Comparison of ENCODE assay signal across 10 mouse cellular contexts in genomic region chr19:37172096-37172495, GRCm38 (mm10). TPM values are rescaled to one million over a fixed set of nuclear protein-coding genes. Genes with fewer than 3 reads are reported as not detected.
A peak's percentile ranks its signal among the peaks of the same experiment; 100 is the strongest.
DNase-seq lines count a peak whose midpoint lies in the region; ATAC-seq and TF ChIP-seq lines count a peak whose summit lies in the region.
"Had no signal": no experiment of that assay in that cellular context is flagged by ENCODE, and none has a peak within 500 bp of the region (broad histone marks: within the 10 kb centered on the region; RNA-seq: fewer than 3 reads in every experiment).

No protein-coding gene starts in this region.

- TF ChIP-seq CTCF in kidney, adult 2 months (conservative IDR thresholded peaks at IDR 0.05; ENCODE audit: insufficient read depth, insufficient read length, low read depth, low read length), result no peak
- no peak for TF ChIP-seq CTCF in forebrain, postnatal 0 days (IDR thresholded peaks at IDR 0.05; ENCODE audit: low read depth)

- DNase-seq in forebrain, embryonic 11.5 days (ENCODE audit: low spot score), result no peak
- no peak for DNase-seq in kidney, adult 2 months
- DNase-seq in kidney, postnatal 4 days, result no peak
- no peak for DNase-seq in forebrain, postnatal 0 days
- DNase-seq in ovary, postnatal 10 days (ENCODE audit: low spot score), result no peak
- DNase-seq in right cerebral cortex, postnatal 10 days (ENCODE audit: low spot score in 2 of 2), result no peak
- DNase-seq: lung, adult 2 months; thymus, postnatal 25 days had no signal

- peaks cover 35% of the 10 kb centered on the region for H3K4me1 ChIP-seq in forebrain, embryonic 13.5 days
- peaks cover 5% of the 10 kb centered on the region; the same call in 1 of the 2 replicates for H3K4me1 ChIP-seq in forebrain, embryonic 11.5 days (replicated peaks; ENCODE audit: control insufficient read depth, insufficient read depth, low read length)
- peaks cover 3% of the 10 kb centered on the region; the same call in 1 of the 2 replicates for H3K4me1 ChIP-seq in kidney, adult 2 months (ENCODE audit: control insufficient read depth, insufficient read depth, low read length)
- H3K4me1 ChIP-seq in forebrain, postnatal 0 days (ENCODE audit: insufficient read depth), result peaks cover 17% of the 10 kb centered on the region
- peaks cover 37% of the 10 kb centered on the region for H3K4me1 ChIP-seq in midbrain, embryonic 16.5 days (ENCODE audit: control insufficient read depth, insufficient read depth, low read length)

- no peaks in the 10 kb centered on the region for H3K36me3 ChIP-seq in forebrain, embryonic 13.5 days (ENCODE audit: poor library complexity, severe bottlenecking)
- no peaks in the 10 kb centered on the region for H3K36me3 ChIP-seq in forebrain, embryonic 11.5 days (ENCODE audit: control insufficient read depth, insufficient read depth, low read length)
- H3K36me3 ChIP-seq in kidney, adult 2 months (ENCODE audit: control insufficient read depth, insufficient read depth, low read length), result peaks cover 2% of the 10 kb centered on the region
- H3K36me3 ChIP-seq in forebrain, postnatal 0 days (ENCODE audit: insufficient read depth), result peaks cover 3% of the 10 kb centered on the region; the same call in 1 of the 2 replicates
- H3K36me3 ChIP-seq in midbrain, embryonic 16.5 days (ENCODE audit: control insufficient read depth, insufficient read depth, low read length), result peaks cover 3% of the 10 kb centered on the region; the same call in 1 of the 2 replicates

- ATAC-seq in forebrain, embryonic 13.5 days, result no peak
- ATAC-seq in forebrain, embryonic 11.5 days (replicated peaks; ENCODE audit: low FRiP score), result no peak
- no peak for ATAC-seq in forebrain, postnatal 0 days
- ATAC-seq in midbrain, embryonic 16.5 days, result no peak

- H3K27me3 ChIP-seq in forebrain, embryonic 13.5 days, result peaks cover 29% of the 10 kb centered on the region
- H3K27me3 ChIP-seq in forebrain, embryonic 11.5 days (ENCODE audit: control insufficient read depth, insufficient read depth, low read length), result peaks cover 11% of the 10 kb centered on the region
- no peaks in the 10 kb centered on the region for H3K27me3 ChIP-seq in kidney, adult 2 months (replicated peaks; ENCODE audit: control insufficient read depth, insufficient read depth, low read length)
- no peaks in the 10 kb centered on the region for H3K27me3 ChIP-seq in forebrain, postnatal 0 days (ENCODE audit: insufficient read depth, low read length)
- H3K27me3 ChIP-seq in midbrain, embryonic 16.5 days (ENCODE audit: control insufficient read depth, insufficient read depth, low read depth, low read length), result no peaks in the 10 kb centered on the region

- WGBS in forebrain, embryonic 13.5 days, result 50% methylated on average over 1 of the region's 1 CpGs
- WGBS in forebrain, embryonic 11.5 days, result 45% methylated on average over 1 of the region's 1 CpGs
- 55% methylated on average over 1 of the region's 1 CpGs for WGBS in kidney, adult 2 months
- 50% methylated on average over 1 of the region's 1 CpGs for WGBS in forebrain, postnatal 0 days
- WGBS in midbrain, embryonic 16.5 days, result 52% methylated on average over 1 of the region's 1 CpGs

- 0 out of 2 replicates have a peak overlapping the region, but pooled peaks have one; percentile 5 for H3K9ac ChIP-seq in forebrain, embryonic 13.5 days
- no peak overlapping the region for H3K9ac ChIP-seq in forebrain, embryonic 11.5 days (ENCODE audit: low read length)
- H3K9ac ChIP-seq in forebrain, postnatal 0 days, result peak overlapping the region; percentile 79; the same call in 1 of the 2 replicates
- H3K9ac ChIP-seq in midbrain, embryonic 16.5 days (ENCODE audit: low read depth, low read length), result no peak overlapping the region

- H3K9me3 ChIP-seq in forebrain, embryonic 13.5 days (replicated peaks), result no peaks in the 10 kb centered on the region
- H3K9me3 ChIP-seq in forebrain, embryonic 11.5 days (ENCODE audit: control insufficient read depth, low read length), result no peaks in the 10 kb centered on the region
- H3K9me3 ChIP-seq in forebrain, postnatal 0 days (ENCODE audit: low read length), result no peaks in the 10 kb centered on the region
- H3K9me3 ChIP-seq in midbrain, embryonic 16.5 days (replicated peaks; ENCODE audit: control insufficient read depth, low read length, poor library complexity, severe bottlenecking), result no peaks in the 10 kb centered on the region

- H3K27ac ChIP-seq in forebrain, embryonic 13.5 days, result no peak overlapping the region
- H3K27ac ChIP-seq in forebrain, embryonic 11.5 days (ENCODE audit: low read depth, low read length), result no peak overlapping the region
- H3K27ac ChIP-seq in kidney, adult 2 months (ENCODE audit: insufficient read depth, low read depth, low read length), result peak overlapping the region; percentile 100
- no peak overlapping the region for H3K27ac ChIP-seq in forebrain, postnatal 0 days (ENCODE audit: low read depth, low read length)
- no peak overlapping the region for H3K27ac ChIP-seq in midbrain, embryonic 16.5 days (ENCODE audit: low read length)

- H3K4me2 ChIP-seq in forebrain, embryonic 13.5 days, result peak overlapping the region; percentile 100
- no peak overlapping the region for H3K4me2 ChIP-seq in forebrain, embryonic 11.5 days (ENCODE audit: low read depth, low read length, severe bottlenecking)
- peak overlapping the region; percentile 95 for H3K4me2 ChIP-seq in forebrain, postnatal 0 days (ENCODE audit: low read depth)
- peak overlapping the region; percentile 81 for H3K4me2 ChIP-seq in midbrain, embryonic 16.5 days (ENCODE audit: low read length)

- no peak for TF ChIP-seq POLR2A in kidney, adult 2 months (IDR thresholded peaks at IDR 0.05; ENCODE audit: low read depth, low read length)

- peak overlapping the region; percentile 72; the same call in 1 of the 2 replicates for H3K4me3 ChIP-seq in forebrain, embryonic 13.5 days
- H3K4me3 ChIP-seq in forebrain, embryonic 11.5 days (ENCODE audit: low read depth, low read length), result no peak overlapping the region
- peak overlapping the region; percentile 47 for H3K4me3 ChIP-seq in kidney, adult 2 months (ENCODE audit: insufficient read depth, low read depth, low read length)
- peak overlapping the region; percentile 77 for H3K4me3 ChIP-seq in forebrain, postnatal 0 days (ENCODE audit: low read depth, low read length)
- peak overlapping the region; percentile 86 for H3K4me3 ChIP-seq in midbrain, embryonic 16.5 days (ENCODE audit: low read depth, low read length)

RNA-seq across cellular contexts. Expression of gene March5, which starts 35.2 kb away (rescaled TPM):
- 128 and 139 TPM in 2 replicates for polyA plus RNA-seq in forebrain, embryonic 13.5 days (2015; fragmentation: Nextera tagmentation; extraction: Ambion mirVana)
- polyA plus RNA-seq in forebrain, embryonic 11.5 days (2014; fragmentation: Nextera tagmentation; extraction: Ambion mirVana), result 146 and 165 TPM in 2 replicates
- 32.0 and 43.0 TPM in 2 replicates for polyA plus RNA-seq in kidney, adult 2 months (2012; rRNA removed)
- 94.9 and 102 TPM in 2 replicates for total RNA-seq in forebrain, postnatal 0 days (2014; rRNA removed)
- polyA plus RNA-seq in forebrain, postnatal 0 days (2015; fragmentation: Nextera tagmentation; extraction: Ambion mirVana), result 118 and 122 TPM in 2 replicates
- polyA plus RNA-seq in midbrain, embryonic 16.5 days (2015; fragmentation: Nextera tagmentation; extraction: Ambion mirVana), result 89.2 and 96.1 TPM in 2 replicates

RNA-seq across cellular contexts. Expression of gene Cpeb3, which starts 36.3 kb away (rescaled TPM):
- 4.2 and 4.8 TPM in 2 replicates for polyA plus RNA-seq in forebrain, embryonic 13.5 days (2015; fragmentation: Nextera tagmentation; extraction: Ambion mirVana)
- 1.6 and 2.4 TPM in 2 replicates for polyA plus RNA-seq in forebrain, embryonic 11.5 days (2014; fragmentation: Nextera tagmentation; extraction: Ambion mirVana)
- 14.2 and 16.4 TPM in 2 replicates for polyA plus RNA-seq in kidney, adult 2 months (2012; rRNA removed)
- total RNA-seq in forebrain, postnatal 0 days (2014; rRNA removed), result 12.9 and 18.1 TPM in 2 replicates
- polyA plus RNA-seq in forebrain, postnatal 0 days (2015; fragmentation: Nextera tagmentation; extraction: Ambion mirVana), result 3.9 and 7.9 TPM in 2 replicates
- polyA plus RNA-seq in midbrain, embryonic 16.5 days (2015; fragmentation: Nextera tagmentation; extraction: Ambion mirVana), result 11.2 and 12.9 TPM in 2 replicates

Comparison
In these comparisons a context has a peak if more than half of its experiments do, and no peak if none do; other contexts are left out.
1. H3K9ac ChIP-seq: peak in forebrain, embryonic 13.5 days (single experiment) and forebrain, postnatal 0 days (single experiment); none in forebrain, embryonic 11.5 days (single experiment) and midbrain, embryonic 16.5 days (single experiment).